Mouse (Mus musculus) stomach, postnatal 0 days (tissue): ENCODE results near the gene Slc26a5. TPM values are rescaled to one million over a fixed set of nuclear protein-coding genes. Genes with fewer than 3 reads are reported as not detected.

Experiments
- ATAC-seq: fragments of 200-750 bp; cut with Nextera tagmentation; 2 replicates; pipeline ENCODE4 v1.8.0; 2017; ENCODE audit not compliant: low FRiP score, low TSS enrichment
- DNase-seq: peaks from one replicate; pipeline ENCODE4 v3.0.0-alpha.2; 2016; ENCODE audit warnings: low spot score
- H3K27ac ChIP-seq: fragments of 300-500 bp; sonication (generic); replicated peaks from 2 replicates; pipeline ENCODE4 v1.5.1; 2014; ENCODE audit warnings: mild to moderate bottlenecking, control low read depth
- H3K27me3 ChIP-seq: fragments of 300-500 bp; sonication (generic); 2 replicates; pipeline ENCODE4 v1.6.1; 2014; ENCODE audit warnings: low read length; ENCODE audit not compliant: control insufficient read depth, insufficient read depth
- H3K36me3 ChIP-seq: fragments of 300-500 bp; sonication (generic); 2 replicates; pipeline ENCODE4 v1.6.1; 2014; ENCODE audit warnings: low read length, mixed read lengths; ENCODE audit not compliant: control insufficient read depth, insufficient read depth
- H3K4me1 ChIP-seq: fragments of 300-500 bp; sonication (generic); replicated peaks from 2 replicates; pipeline ENCODE4 v1.6.1; 2014; ENCODE audit warnings: antibody characterized with exemption; ENCODE audit not compliant: control insufficient read depth, insufficient read depth
- H3K4me2 ChIP-seq: fragments of 300-500 bp; sonication (generic); replicated peaks from 2 replicates; pipeline ENCODE4 v1.6.1; 2014; ENCODE audit warnings: low read depth, mild to moderate bottlenecking, control low read depth, moderate library complexity
- H3K4me3 ChIP-seq: fragments of 300-500 bp; sonication (generic); 2 replicates; pipeline ENCODE4 v1.5.1; 2014; ENCODE audit warnings: low read depth, low read length, control low read depth
- H3K9ac ChIP-seq: fragments of 300-500 bp; sonication (generic); 2 replicates; pipeline ENCODE4 v1.6.1; 2014; ENCODE audit warnings: mild to moderate bottlenecking, low read length, control low read depth, mixed read lengths
- H3K9me3 ChIP-seq: fragments of 300-500 bp; sonication (generic); 2 replicates; pipeline ENCODE4 v1.6.1; 2016; ENCODE audit warnings: low read length; ENCODE audit not compliant: control insufficient read depth
- CTCF ChIP-seq: IDR thresholded peaks from 2 replicates; pipeline ENCODE4 v1.5.1; 2016; ENCODE audit warnings: antibody characterized with exemption, low read depth, mild to moderate bottlenecking, moderate library complexity
- EP300 ChIP-seq: optimal IDR thresholded peaks from 2 replicates; pipeline ENCODE3; 2016; ENCODE audit warnings: antibody characterized with exemption
- WGBS: fragments of 180-500 bp; shearing (Covaris S2); extraction: QIAGEN DNeasy Blood & Tissue Kit; methylation state at CpG from one replicate; pipeline ENCODE4 v1.1.7; 2014; 5-methylcytosine and 5-hydroxymethylcytosine counted together
- polyA plus RNA-seq: library from polyadenylated mRNA; unstranded; fragments of >200 nt; fragmentation: Nextera tagmentation; extraction: Ambion mirVana; gene quantifications from 2 replicates; pipeline ENCODE4 v1.2.1, GENCODE M21; 2015

Slc26a5 gene
- polyA plus RNA-seq, 1 experiment from 2014 or later = not detected

- Histone ChIP-seq H3K27me3 (no peaks in the 10 kb centered on the region), H3K9ac (no peak overlapping the region), H3K36me3 (no peaks in the 10 kb centered on the region), H3K4me3 (no peak overlapping the region), H3K4me1 (no peaks in the 10 kb centered on the region), H3K4me2 (no peak overlapping the region), H3K9me3 (no peaks in the 10 kb centered on the region), H3K27ac (no peak overlapping the region)
- 48% methylated on average over 6 of the region's 6 CpGs for WGBS
- TF ChIP-seq CTCF (no peak), EP300 (no peak)
- ATAC-seq (no peak), DNase-seq (no peak)
Observed at GRCm38 (mm10) chr5:21900891-21901290, 35.5 kb upstream of the Slc26a5 start.

- Histone ChIP-seq H3K36me3 (no peaks in the 10 kb centered on the region), H3K4me3 (no peak overlapping the region), H3K4me2 (no peak overlapping the region), H3K9me3 (no peaks in the 10 kb centered on the region), H3K4me1 (no peaks in the 10 kb centered on the region), H3K9ac (no peak overlapping the region), H3K27ac (no peak overlapping the region), H3K27me3 (no peaks in the 10 kb centered on the region)
- ATAC-seq (no peak), DNase-seq (no peak)
- 85% methylated on average over 6 of the region's 6 CpGs for WGBS
- TF ChIP-seq EP300 = no peak
- TF ChIP-seq CTCF = no peak
Observed at GRCm38 (mm10) chr5:21898875-21899274, 33.5 kb upstream of the Slc26a5 start.

GRCm38 (mm10) chr5:21896586-21896985 lies 31.2 kb upstream of the Slc26a5 start:
- no peak for DNase-seq

GRCm38 (mm10) chr5:21894168-21894567 lies 28.8 kb upstream of the Slc26a5 start:
- no peak overlapping the region for H3K9ac ChIP-seq
- no peak for ATAC-seq
- no peak for TF ChIP-seq CTCF
- H3K36me3 ChIP-seq = no peaks in the 10 kb centered on the region
- no peaks in the 10 kb centered on the region for H3K9me3 ChIP-seq
- no peaks in the 10 kb centered on the region for H3K27me3 ChIP-seq
- no peak overlapping the region for H3K27ac ChIP-seq
- no peak for DNase-seq
- WGBS = 84% methylated on average over 3 of the region's 3 CpGs
- H3K4me1 ChIP-seq = no peaks in the 10 kb centered on the region
- H3K4me3 ChIP-seq = no peak overlapping the region
- no peak overlapping the region for H3K4me2 ChIP-seq

More at GRCm38 (mm10) chr5:21896586-21896985, 31.2 kb upstream of the Slc26a5 start:
- Histone ChIP-seq H3K4me2 (no peak overlapping the region), H3K27me3 (no peaks in the 10 kb centered on the region), H3K4me3 (no peak overlapping the region), H3K27ac (no peak overlapping the region), H3K9ac (no peak overlapping the region), H3K9me3 (no peaks in the 10 kb centered on the region), H3K36me3 (no peaks in the 10 kb centered on the region), H3K4me1 (no peaks in the 10 kb centered on the region)
- 61% methylated on average over 14 of the region's 14 CpGs for WGBS
- no peak for ATAC-seq
- TF ChIP-seq CTCF (no peak), EP300 (no peak)

- ATAC-seq (no peak), DNase-seq (no peak)
- Histone ChIP-seq H3K27me3 (no peaks in the 10 kb centered on the region), H3K36me3 (no peaks in the 10 kb centered on the region), H3K4me1 (no peaks in the 10 kb centered on the region; the same call in 1 of the 2 replicates), H3K9ac (no peak overlapping the region), H3K27ac (no peak overlapping the region), H3K9me3 (no peaks in the 10 kb centered on the region), H3K4me2 (peak overlapping the region; percentile 45; the same call in 1 of the 2 replicates), H3K4me3 (no peak overlapping the region)
- WGBS = 60% methylated on average over 8 of the region's 8 CpGs
- no peak for TF ChIP-seq EP300
- TF ChIP-seq CTCF = no peak
Observed at GRCm38 (mm10) chr5:21866750-21867149, 1.3 kb upstream of the Slc26a5 start.

GRCm38 (mm10) chr5:21866311-21866712 lies 908 bp upstream of the Slc26a5 start:
- TF ChIP-seq CTCF = no peak
- no peak for TF ChIP-seq EP300
- 12% methylated on average over 6 of the region's 6 CpGs for whole genome bisulfite sequencing
- Histone ChIP-seq H3K36me3 (no peaks in the 10 kb centered on the region), H3K4me2 (peak overlapping the region; percentile 45), H3K27me3 (no peaks in the 10 kb centered on the region), H3K4me3 (no peak overlapping the region), H3K9ac (no peak overlapping the region), H3K27ac (no peak overlapping the region), H3K4me1 (no peaks in the 10 kb centered on the region; the same call in 1 of the 2 replicates), H3K9me3 (no peaks in the 10 kb centered on the region)
- ATAC-seq (no peak), DNase-seq (peak; percentile 20)
